Mouse (Mus musculus) urinary bladder, adult 2 months (tissue): ENCODE measurements around the gene Ncdn. TPM values are rescaled to one million over a fixed set of nuclear protein-coding genes. Genes with fewer than 3 reads are reported as not detected.

Experiments
- DNase-seq: peaks from one replicate; pipeline ENCODE4 v3.0.0; 2022; ENCODE audit warnings: low spot score
- polyA plus RNA-seq: library from polyadenylated mRNA; depleted of rRNA; stranded (reverse); fragments of >200 nt; gene quantifications from 2 replicates; pipeline ENCODE4 v1.2.3, GENCODE M21; 2012; rRNA removed

The Ncdn gene
- polyA plus RNA-seq, 1 experiment, result 26.1 TPM

GRCm38 (mm10) chr4:126732531-126733380 lies 20.5 kb downstream of the Ncdn start:
- DNase-seq, result no peak

GRCm38 (mm10) chr4:126732111-126732510 lies 21.1 kb downstream of the Ncdn start:
- DNase-seq, result no peak

DNA sequence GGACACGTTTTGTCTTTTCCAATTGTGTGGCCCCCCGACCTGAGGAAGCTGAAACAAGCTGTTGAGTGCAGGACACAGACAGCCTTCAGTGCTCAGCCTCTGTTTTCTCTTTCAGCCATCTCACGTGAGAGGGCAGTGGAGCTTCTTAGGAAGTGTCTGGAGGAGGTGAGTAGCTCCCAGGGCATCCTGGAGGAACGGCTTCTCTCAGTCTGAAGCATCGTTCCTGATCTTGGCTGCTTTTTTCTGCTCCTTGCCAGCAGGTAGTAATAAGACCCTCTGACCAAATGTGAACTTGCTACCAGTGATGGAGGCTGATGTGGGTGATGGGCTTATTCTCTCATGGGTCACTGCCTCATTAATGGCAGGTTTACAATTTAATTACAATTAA lies 45.8 kb downstream of the Ncdn start:
- DNase-seq, result no peak

DNA sequence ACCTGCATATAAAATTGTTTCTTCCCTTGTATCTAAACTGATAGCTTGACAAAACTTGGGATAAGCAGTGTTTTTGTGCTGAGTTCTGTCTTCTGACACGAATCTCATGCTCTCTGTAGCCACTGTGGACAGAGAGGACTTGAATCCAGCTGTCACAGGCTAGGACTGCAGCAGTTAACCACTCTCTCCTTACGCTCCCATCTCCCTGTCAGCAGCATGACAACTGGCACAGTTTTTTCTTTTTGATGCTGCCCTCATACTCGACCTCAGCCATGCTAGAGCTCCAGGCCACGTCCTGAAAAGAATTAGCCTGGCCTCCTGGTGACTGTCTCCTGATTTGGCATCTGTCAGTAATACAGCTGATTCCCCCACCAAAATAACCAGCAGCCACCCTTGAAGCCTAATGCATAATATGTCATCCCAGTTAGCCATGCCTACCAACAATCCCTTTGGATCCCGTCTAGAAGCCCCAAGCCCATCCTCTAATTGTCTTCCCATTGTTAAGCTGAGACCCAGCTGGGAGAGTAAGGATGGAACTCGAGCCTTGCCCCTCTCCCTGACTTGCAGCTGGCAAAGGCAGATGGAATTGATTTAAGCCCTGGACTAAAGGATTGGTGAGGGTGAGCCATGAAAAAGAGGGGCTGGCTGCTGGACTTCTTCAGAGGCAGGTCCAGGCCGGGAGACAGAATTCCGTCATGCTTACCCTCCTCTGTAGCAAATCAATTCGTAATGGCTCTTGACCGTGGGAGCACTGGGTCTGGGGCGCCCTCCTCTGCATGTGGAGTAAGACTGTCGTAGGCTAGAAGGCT lies 46.4 kb downstream of the Ncdn start:
- no peak for DNase-seq

- DNase-seq, result no peak
These were observed 56.3 kb downstream of the Ncdn start for GRCm38 (mm10) chr4:126696908-126697307.

Other genes starting within 250 kb of the Ncdn start
- gene Ago4, start 220.0 kb downstream of the Ncdn start, polyA plus RNA-seq, result 4.8 and 5.3 TPM in 2 replicates
- 0.74 and 0.81 TPM in 2 replicates for gene Clspn, start 196.5 kb downstream of the Ncdn start, polyA plus RNA-seq
- gene 5730409E04Rik, start 143.6 kb downstream of the Ncdn start, polyA plus RNA-seq, result 20.7 and 26.9 TPM in 2 replicates
- 174 and 200 TPM in 2 replicates for gene Psmb2, start 75.8 kb downstream of the Ncdn start, polyA plus RNA-seq
- gene Tfap2e, start 17.2 kb downstream of the Ncdn start, polyA plus RNA-seq, result 0.04 TPM in 1 of 2 replicates, not detected in the other
- 20.6 and 24.4 TPM in 2 replicates for gene AU040320, start 106 bp upstream of the Ncdn start, polyA plus RNA-seq
- gene Zmym4, start 214.7 kb upstream of the Ncdn start, polyA plus RNA-seq, result 12.3 and 15.3 TPM in 2 replicates